10 mouse cellular contexts compared by ENCODE assay signal in genomic region chr2:32722046-32722445, GRCm38 (mm10). TPM values are rescaled to one million over a fixed set of nuclear protein-coding genes. Genes with fewer than 3 reads are reported as not detected.
DNase-seq lines count a peak whose midpoint lies in the region; ATAC-seq and TF ChIP-seq lines count a peak whose summit lies in the region.
"Had no signal": no experiment of that assay in that cellular context is flagged by ENCODE, and none has a peak within 500 bp of the region (broad histone marks: within the 10 kb centered on the region; RNA-seq: fewer than 3 reads in every experiment).

No protein-coding gene starts in this region.

- no peak for ATAC-seq in forebrain, embryonic 13.5 days
- ATAC-seq in forebrain, embryonic 14.5 days = no peak
- ATAC-seq in lung, embryonic 16.5 days (ENCODE audit: low read depth) = no peak
- no peak for ATAC-seq in limb, embryonic 14.5 days (ENCODE audit: low FRiP score, low read depth)
- ATAC-seq in stomach, embryonic 16.5 days (ENCODE audit: insufficient read depth, low FRiP score) = no peak

- no peak overlapping the region for H3K27ac ChIP-seq in forebrain, embryonic 13.5 days
- no peak overlapping the region for H3K27ac ChIP-seq in forebrain, embryonic 14.5 days (ENCODE audit: low read depth, low read length)
- H3K27ac ChIP-seq in lung, embryonic 16.5 days (ENCODE audit: low read length) = no peak overlapping the region
- H3K27ac ChIP-seq in limb, embryonic 14.5 days (replicated peaks; ENCODE audit: low read depth, low read length) = no peak overlapping the region
- peak overlapping the region; percentile 26; the same call in 1 of the 2 replicates for H3K27ac ChIP-seq in stomach, embryonic 16.5 days (ENCODE audit: low read length)

- H3K4me3 ChIP-seq in forebrain, embryonic 13.5 days = no peak overlapping the region
- H3K4me3 ChIP-seq in forebrain, embryonic 14.5 days (ENCODE audit: low read depth, low read length) = no peak overlapping the region
- H3K4me3 ChIP-seq in lung, embryonic 16.5 days (ENCODE audit: low read length) = peak overlapping the region; percentile 38
- H3K4me3 ChIP-seq in limb, embryonic 14.5 days (replicated peaks; ENCODE audit: low read length) = no peak overlapping the region
- peak overlapping the region; percentile 36 for H3K4me3 ChIP-seq in stomach, embryonic 16.5 days (replicated peaks; ENCODE audit: low read length)

- WGBS in forebrain, embryonic 13.5 days = 51% methylated on average over 6 of the region's 6 CpGs
- WGBS in forebrain, embryonic 14.5 days = 57% methylated on average over 6 of the region's 6 CpGs
- 37% methylated on average over 6 of the region's 6 CpGs for WGBS in lung, embryonic 16.5 days
- WGBS in limb, embryonic 14.5 days = 50% methylated on average over 6 of the region's 6 CpGs
- WGBS in stomach, embryonic 16.5 days = 42% methylated on average over 6 of the region's 6 CpGs

- no peaks in the 10 kb centered on the region for H3K9me3 ChIP-seq in forebrain, embryonic 13.5 days (replicated peaks)
- no peaks in the 10 kb centered on the region for H3K9me3 ChIP-seq in forebrain, embryonic 14.5 days (replicated peaks; ENCODE audit: control insufficient read depth, low read length)
- H3K9me3 ChIP-seq in lung, embryonic 16.5 days (ENCODE audit: control insufficient read depth, low read length) = no peaks in the 10 kb centered on the region
- no peaks in the 10 kb centered on the region for H3K9me3 ChIP-seq in limb, embryonic 14.5 days (ENCODE audit: control insufficient read depth, low read length)
- H3K9me3 ChIP-seq in stomach, embryonic 16.5 days (replicated peaks; ENCODE audit: control insufficient read depth, low read length) = no peaks in the 10 kb centered on the region

- H3K36me3 ChIP-seq in forebrain, embryonic 13.5 days (ENCODE audit: poor library complexity, severe bottlenecking) = no peaks in the 10 kb centered on the region
- no peaks in the 10 kb centered on the region for H3K36me3 ChIP-seq in forebrain, embryonic 14.5 days (ENCODE audit: control insufficient read depth, insufficient read depth, low read length)
- H3K36me3 ChIP-seq in lung, embryonic 16.5 days (ENCODE audit: control insufficient read depth, insufficient read depth, low read length) = no peaks in the 10 kb centered on the region
- no peaks in the 10 kb centered on the region for H3K36me3 ChIP-seq in limb, embryonic 14.5 days (ENCODE audit: control insufficient read depth, insufficient read depth, low read length)
- H3K36me3 ChIP-seq in stomach, embryonic 16.5 days (ENCODE audit: control insufficient read depth, insufficient read depth, low read length) = no peaks in the 10 kb centered on the region

- no peak overlapping the region for H3K4me2 ChIP-seq in forebrain, embryonic 13.5 days
- no peak overlapping the region for H3K4me2 ChIP-seq in forebrain, embryonic 14.5 days (ENCODE audit: low read length)
- peak overlapping the region; percentile 39 for H3K4me2 ChIP-seq in lung, embryonic 16.5 days (ENCODE audit: low read depth, low read length)
- peak overlapping the region; percentile 28; the same call in 1 of the 2 replicates for H3K4me2 ChIP-seq in limb, embryonic 14.5 days (replicated peaks; ENCODE audit: low read depth, low read length, severe bottlenecking)
- peak overlapping the region; percentile 50 for H3K4me2 ChIP-seq in stomach, embryonic 16.5 days (ENCODE audit: low read depth, low read length)

- peaks cover 7% of the 10 kb centered on the region for H3K4me1 ChIP-seq in forebrain, embryonic 13.5 days
- no peaks in the 10 kb centered on the region for H3K4me1 ChIP-seq in forebrain, embryonic 14.5 days (ENCODE audit: control insufficient read depth, insufficient read depth, low read length)
- peaks cover 15% of the 10 kb centered on the region for H3K4me1 ChIP-seq in lung, embryonic 16.5 days (replicated peaks; ENCODE audit: control insufficient read depth, insufficient read depth, low read length)
- peaks cover 9% of the 10 kb centered on the region for H3K4me1 ChIP-seq in limb, embryonic 14.5 days (ENCODE audit: control insufficient read depth, insufficient read depth, low read length)
- H3K4me1 ChIP-seq in stomach, embryonic 16.5 days (ENCODE audit: control insufficient read depth, insufficient read depth, low read length) = peaks cover 6% of the 10 kb centered on the region; the same call in 1 of the 2 replicates

- no peak for DNase-seq in forebrain, embryonic 14.5 days (ENCODE audit: low spot score)
- no peak for DNase-seq in lung, adult 18-20 months
- DNase-seq in limb, embryonic 14.5 days (ENCODE audit: low spot score) = no peak
- DNase-seq in ovary, postnatal 10 days (ENCODE audit: low spot score) = no peak
- DNase-seq in adrenal gland, postnatal 14 days = no peak
- DNase-seq: cerebellum, postnatal 14 days had no signal

- H3K27me3 ChIP-seq in forebrain, embryonic 13.5 days = no peaks in the 10 kb centered on the region
- no peaks in the 10 kb centered on the region for H3K27me3 ChIP-seq in forebrain, embryonic 14.5 days (replicated peaks; ENCODE audit: control insufficient read depth, insufficient read depth, low read length)
- no peaks in the 10 kb centered on the region for H3K27me3 ChIP-seq in lung, embryonic 16.5 days (ENCODE audit: control insufficient read depth, insufficient read depth, low read depth, low read length)
- no peaks in the 10 kb centered on the region for H3K27me3 ChIP-seq in limb, embryonic 14.5 days (ENCODE audit: control insufficient read depth, insufficient read depth, low read length)
- no peaks in the 10 kb centered on the region for H3K27me3 ChIP-seq in stomach, embryonic 16.5 days (ENCODE audit: control insufficient read depth, insufficient read depth, low read length)

- peak overlapping the region; percentile 21; the same call in 1 of the 2 replicates for H3K9ac ChIP-seq in forebrain, embryonic 13.5 days
- H3K9ac ChIP-seq in forebrain, embryonic 14.5 days (ENCODE audit: low read length) = no peak overlapping the region
- H3K9ac ChIP-seq in lung, embryonic 16.5 days (ENCODE audit: low read length) = peak overlapping the region; percentile 52
- no peak overlapping the region for H3K9ac ChIP-seq in limb, embryonic 14.5 days (ENCODE audit: low read depth, low read length, severe bottlenecking)
- peak overlapping the region; percentile 64 for H3K9ac ChIP-seq in stomach, embryonic 16.5 days (ENCODE audit: low read length)

- TF ChIP-seq POLR2A in limb, embryonic 14.5 days (IDR thresholded peaks at IDR 0.05; ENCODE audit: borderline replicate concordance, extremely low read depth, insufficient read depth, insufficient read length) = no peak

RNA-seq across cellular contexts. Expression of gene Sh2d3c, which starts 1.2 kb away (rescaled TPM):
- polyA plus RNA-seq in forebrain, embryonic 13.5 days (2015; fragmentation: Nextera tagmentation; extraction: Ambion mirVana) = 23.5 and 29.2 TPM in 2 replicates
- 25.8 and 37.4 TPM in 2 replicates for polyA plus RNA-seq in forebrain, embryonic 14.5 days (2014; fragmentation: Nextera tagmentation; extraction: Ambion mirVana)
- 43.2 and 46.2 TPM in 2 replicates for polyA plus RNA-seq in lung, embryonic 16.5 days (2015; fragmentation: Nextera tagmentation; extraction: Ambion mirVana)
- polyA plus RNA-seq in limb, embryonic 14.5 days (2012; rRNA removed) = 36.8 and 52.0 TPM in 2 replicates
- 18.5 and 20.3 TPM in 2 replicates for polyA plus RNA-seq in limb, embryonic 14.5 days (2014; fragmentation: Nextera tagmentation; extraction: Ambion mirVana)
- polyA plus RNA-seq in stomach, embryonic 16.5 days (2015; fragmentation: Nextera tagmentation; extraction: Ambion mirVana) = 26.8 and 27.4 TPM in 2 replicates
- total RNA-seq in adrenal gland, postnatal 14 days (2021) = 29.8 and 39.3 TPM in 2 replicates

RNA-seq across cellular contexts. Expression of gene Cdk9, which starts 9.2 kb away (rescaled TPM):
- polyA plus RNA-seq in forebrain, embryonic 13.5 days (2015; fragmentation: Nextera tagmentation; extraction: Ambion mirVana) = 90.3 and 99.9 TPM in 2 replicates
- polyA plus RNA-seq in forebrain, embryonic 14.5 days (2014; fragmentation: Nextera tagmentation; extraction: Ambion mirVana) = 72.9 and 75.1 TPM in 2 replicates
- 77.2 and 85.1 TPM in 2 replicates for polyA plus RNA-seq in lung, embryonic 16.5 days (2015; fragmentation: Nextera tagmentation; extraction: Ambion mirVana)
- polyA plus RNA-seq in limb, embryonic 14.5 days (2012; rRNA removed) = 211 and 240 TPM in 2 replicates
- polyA plus RNA-seq in limb, embryonic 14.5 days (2014; fragmentation: Nextera tagmentation; extraction: Ambion mirVana) = 84.7 and 87.1 TPM in 2 replicates
- 71.9 and 82.7 TPM in 2 replicates for polyA plus RNA-seq in stomach, embryonic 16.5 days (2015; fragmentation: Nextera tagmentation; extraction: Ambion mirVana)
- 67.4 and 79.7 TPM in 2 replicates for total RNA-seq in adrenal gland, postnatal 14 days (2021)

RNA-seq across cellular contexts. Expression of gene Fpgs, which starts 18.1 kb away (rescaled TPM):
- polyA plus RNA-seq in forebrain, embryonic 13.5 days (2015; fragmentation: Nextera tagmentation; extraction: Ambion mirVana) = 14.2 and 15.7 TPM in 2 replicates
- polyA plus RNA-seq in forebrain, embryonic 14.5 days (2014; fragmentation: Nextera tagmentation; extraction: Ambion mirVana) = 10.9 and 14.3 TPM in 2 replicates
- polyA plus RNA-seq in lung, embryonic 16.5 days (2015; fragmentation: Nextera tagmentation; extraction: Ambion mirVana) = 22.0 and 25.5 TPM in 2 replicates
- 75.7 and 101 TPM in 2 replicates for polyA plus RNA-seq in limb, embryonic 14.5 days (2012; rRNA removed)
- polyA plus RNA-seq in limb, embryonic 14.5 days (2014; fragmentation: Nextera tagmentation; extraction: Ambion mirVana) = 30.7 and 33.4 TPM in 2 replicates
- polyA plus RNA-seq in stomach, embryonic 16.5 days (2015; fragmentation: Nextera tagmentation; extraction: Ambion mirVana) = 28.3 and 30.6 TPM in 2 replicates
- total RNA-seq in adrenal gland, postnatal 14 days (2021) = 16.2 and 35.8 TPM in 2 replicates

RNA-seq across cellular contexts. Expression of gene 6330409D20Rik, which starts 18.8 kb away (rescaled TPM):
- 1.6 and 2.5 TPM in 2 replicates for polyA plus RNA-seq in forebrain, embryonic 13.5 days (2015; fragmentation: Nextera tagmentation; extraction: Ambion mirVana)
- 3.2 and 3.4 TPM in 2 replicates for polyA plus RNA-seq in forebrain, embryonic 14.5 days (2014; fragmentation: Nextera tagmentation; extraction: Ambion mirVana)
- 0.34 and 0.43 TPM in 2 replicates for polyA plus RNA-seq in lung, embryonic 16.5 days (2015; fragmentation: Nextera tagmentation; extraction: Ambion mirVana)
- 0.14 and 0.15 TPM in 2 replicates for polyA plus RNA-seq in limb, embryonic 14.5 days (2012; rRNA removed)
- not detected in 2 replicates for polyA plus RNA-seq in limb, embryonic 14.5 days (2014; fragmentation: Nextera tagmentation; extraction: Ambion mirVana)
- 0.20 and 0.28 TPM in 2 replicates for polyA plus RNA-seq in stomach, embryonic 16.5 days (2015; fragmentation: Nextera tagmentation; extraction: Ambion mirVana)
- not detected in 2 replicates for total RNA-seq in adrenal gland, postnatal 14 days (2021)
- total RNA-seq: gastrocnemius, postnatal 4 days had no signal

RNA-seq across cellular contexts. Expression of gene Tor2a, which starts 35.0 kb away (rescaled TPM):
- 55.8 and 62.2 TPM in 2 replicates for polyA plus RNA-seq in forebrain, embryonic 13.5 days (2015; fragmentation: Nextera tagmentation; extraction: Ambion mirVana)
- 67.9 and 71.2 TPM in 2 replicates for polyA plus RNA-seq in forebrain, embryonic 14.5 days (2014; fragmentation: Nextera tagmentation; extraction: Ambion mirVana)
- polyA plus RNA-seq in lung, embryonic 16.5 days (2015; fragmentation: Nextera tagmentation; extraction: Ambion mirVana) = 61.7 and 63.5 TPM in 2 replicates
- 82.6 and 169 TPM in 2 replicates for polyA plus RNA-seq in limb, embryonic 14.5 days (2012; rRNA removed)
- 81.2 and 86.2 TPM in 2 replicates for polyA plus RNA-seq in limb, embryonic 14.5 days (2014; fragmentation: Nextera tagmentation; extraction: Ambion mirVana)
- polyA plus RNA-seq in stomach, embryonic 16.5 days (2015; fragmentation: Nextera tagmentation; extraction: Ambion mirVana) = 59.2 and 67.0 TPM in 2 replicates
- 25.3 and 26.8 TPM in 2 replicates for total RNA-seq in adrenal gland, postnatal 14 days (2021)

Comparison
In these comparisons a context has a peak if more than half of its experiments do, and no peak if none do; other contexts are left out.
1. H3K9ac ChIP-seq: peak in forebrain, embryonic 13.5 days (single experiment), lung, embryonic 16.5 days (single experiment) and stomach, embryonic 16.5 days (single experiment); none in forebrain, embryonic 14.5 days (single experiment) and limb, embryonic 14.5 days (single experiment).
2. H3K4me2 ChIP-seq: peak in lung, embryonic 16.5 days (single experiment), limb, embryonic 14.5 days (single experiment) and stomach, embryonic 16.5 days (single experiment); none in forebrain, embryonic 13.5 days (single experiment) and forebrain, embryonic 14.5 days (single experiment).
3. H3K4me3 ChIP-seq: peak in lung, embryonic 16.5 days (single experiment) and stomach, embryonic 16.5 days (single experiment); none in forebrain, embryonic 13.5 days (single experiment), forebrain, embryonic 14.5 days (single experiment) and limb, embryonic 14.5 days (single experiment).